ENCODE assay signal across 17 mouse cellular contexts in the genomic region with DNA sequence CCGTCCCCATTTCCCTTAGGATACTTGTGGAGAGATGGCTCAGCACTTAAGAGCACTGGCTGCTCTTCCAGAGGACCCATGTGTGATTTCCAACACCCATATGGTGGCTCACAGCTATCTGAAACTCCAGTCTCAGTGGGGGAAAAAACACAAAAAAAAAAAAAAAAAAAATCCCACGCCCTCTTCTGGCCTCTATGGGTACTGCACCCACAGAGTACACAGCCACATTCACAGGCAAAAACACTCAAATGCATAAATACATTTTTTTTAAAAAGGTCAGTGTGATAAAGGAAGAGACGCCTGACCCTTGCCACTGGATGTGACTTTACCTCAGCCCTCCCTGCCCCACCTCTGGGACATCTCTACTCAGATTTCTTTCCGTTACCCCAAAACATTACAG. TPM values are rescaled to one million over a fixed set of nuclear protein-coding genes. Genes with fewer than 3 reads are reported as not detected.
DNase-seq lines count a peak whose midpoint lies in the region; ATAC-seq and TF ChIP-seq lines count a peak whose summit lies in the region.
"Had no signal": no experiment of that assay in that cellular context is flagged by ENCODE, and none has a peak within 500 bp of the region (broad histone marks: within the 10 kb centered on the region; RNA-seq: fewer than 3 reads in every experiment).

No protein-coding gene starts in this region.

- H3K4me2 ChIP-seq in forebrain, embryonic 11.5 days (ENCODE audit: low read depth, low read length, severe bottlenecking), result no peak overlapping the region
- H3K4me2 ChIP-seq in liver, embryonic 14.5 days (ENCODE audit: low read depth), result no peak overlapping the region
- peak overlapping the region; percentile 51; the same call in 1 of the 2 replicates for H3K4me2 ChIP-seq in midbrain, embryonic 14.5 days (ENCODE audit: low read length)
- H3K4me2 ChIP-seq: heart, embryonic 11.5 days; limb, embryonic 13.5 days had no signal

- H3K4me1 ChIP-seq in forebrain, embryonic 10.5 days, result peaks cover 66% of the 10 kb centered on the region
- peaks cover 33% of the 10 kb centered on the region for H3K4me1 ChIP-seq in forebrain, embryonic 11.5 days (replicated peaks; ENCODE audit: control insufficient read depth, insufficient read depth, low read length)
- peaks cover 0 to 7% of the 10 kb centered on the region in 2 experiments; a peak in 2 of 4 replicates for H3K4me1 ChIP-seq in liver, embryonic 14.5 days (replicated peaks; ENCODE audit: control insufficient read depth in 2 of 2, insufficient read depth in 2 of 2, low read length in 1 of 2)
- H3K4me1 ChIP-seq in embryonic facial prominence, embryonic 10.5 days, result peaks cover 57% of the 10 kb centered on the region
- H3K4me1 ChIP-seq in midbrain, embryonic 14.5 days (ENCODE audit: control insufficient read depth, insufficient read depth, low read length), result peaks cover 31% of the 10 kb centered on the region

- H3K4me3 ChIP-seq in forebrain, embryonic 10.5 days, result peak overlapping the region; percentile 56
- H3K4me3 ChIP-seq in forebrain, embryonic 11.5 days (ENCODE audit: low read depth, low read length), result no peak overlapping the region
- H3K4me3 ChIP-seq in liver, embryonic 14.5 days (ENCODE audit: insufficient read depth in 1 of 2, low read depth in 2 of 2, low read length in 2 of 2), result no peak overlapping the region
- H3K4me3 ChIP-seq in embryonic facial prominence, embryonic 10.5 days, result peak overlapping the region; percentile 53; the same call in 1 of the 2 replicates
- H3K4me3 ChIP-seq in midbrain, embryonic 14.5 days (replicated peaks; ENCODE audit: low read depth, low read length), result no peak overlapping the region
- H3K4me3 ChIP-seq: limb, embryonic 13.5 days had no signal

- no peak for DNase-seq in forebrain, embryonic 10.5 days (ENCODE audit: extremely low spot score, low spot score)
- no peak for DNase-seq in forebrain, embryonic 11.5 days (ENCODE audit: low spot score)
- DNase-seq in liver, embryonic 14.5 days (ENCODE audit: low read depth in 3 of 3, low spot score in 3 of 3), result no peak
- no peak for DNase-seq in liver
- DNase-seq in embryonic facial prominence, embryonic 10.5 days (ENCODE audit: low spot score), result no peak
- no peak for DNase-seq in midbrain, embryonic 14.5 days
- no peak for DNase-seq in thymus, postnatal 10 days (ENCODE audit: low spot score in 2 of 2)
- no peak for DNase-seq in adrenal gland, postnatal 25 days
- DNase-seq: cerebellum, adult 18-20 months; kidney, postnatal 10 days; layer of hippocampus, postnatal 36 days; lung, postnatal 10 days; right cerebral cortex, postnatal 25 days had no signal

- WGBS in forebrain, embryonic 10.5 days, result 89% methylated on average over 4 of the region's 4 CpGs
- 91% methylated on average over 4 of the region's 4 CpGs for WGBS in forebrain, embryonic 11.5 days
- 70% methylated on average over 4 of the region's 4 CpGs for WGBS in liver, embryonic 14.5 days (ENCODE audit: insufficient replicate concordance)
- WGBS in embryonic facial prominence, embryonic 10.5 days, result 86% methylated on average over 4 of the region's 4 CpGs
- WGBS in midbrain, embryonic 14.5 days, result 91% methylated on average over 4 of the region's 4 CpGs

- H3K27ac ChIP-seq in forebrain, embryonic 10.5 days, result peak overlapping the region; percentile 94
- H3K27ac ChIP-seq in forebrain, embryonic 11.5 days (ENCODE audit: low read depth, low read length), result no peak overlapping the region
- no peak overlapping the region for H3K27ac ChIP-seq in liver, embryonic 14.5 days
- peak overlapping the region; percentile 61; the same call in 1 of the 2 replicates for H3K27ac ChIP-seq in embryonic facial prominence, embryonic 10.5 days (replicated peaks)
- no peak overlapping the region for H3K27ac ChIP-seq in midbrain, embryonic 14.5 days (replicated peaks; ENCODE audit: low read depth, low read length)
- H3K27ac ChIP-seq: limb, embryonic 13.5 days had no signal

- peak; percentile 53 for TF ChIP-seq CTCF in liver, embryonic 14.5 days (IDR thresholded peaks at IDR 0.05; ENCODE audit: low read depth)

- no peak overlapping the region for H3K9ac ChIP-seq in forebrain, embryonic 11.5 days (ENCODE audit: low read length)
- no peak overlapping the region for H3K9ac ChIP-seq in liver, embryonic 14.5 days (replicated peaks)
- no peak overlapping the region for H3K9ac ChIP-seq in midbrain, embryonic 14.5 days (replicated peaks; ENCODE audit: low read length)
- H3K9ac ChIP-seq: limb, embryonic 13.5 days had no signal

- H3K9me3 ChIP-seq in forebrain, embryonic 10.5 days, result no peaks in the 10 kb centered on the region
- peaks cover 5% of the 10 kb centered on the region; the same call in 1 of the 2 replicates for H3K9me3 ChIP-seq in forebrain, embryonic 11.5 days (ENCODE audit: control insufficient read depth, low read length)
- H3K9me3 ChIP-seq in liver, embryonic 14.5 days (ENCODE audit: control insufficient read depth, low read length), result no peaks in the 10 kb centered on the region
- H3K9me3 ChIP-seq in embryonic facial prominence, embryonic 10.5 days, result no peaks in the 10 kb centered on the region
- no peaks in the 10 kb centered on the region for H3K9me3 ChIP-seq in midbrain, embryonic 14.5 days (ENCODE audit: control insufficient read depth, low read length)

- H3K27me3 ChIP-seq in forebrain, embryonic 10.5 days (ENCODE audit: poor library complexity, severe bottlenecking), result peaks cover 11% of the 10 kb centered on the region; the same call in 1 of the 2 replicates
- H3K27me3 ChIP-seq in forebrain, embryonic 11.5 days (ENCODE audit: control insufficient read depth, insufficient read depth, low read length), result no peaks in the 10 kb centered on the region
- no peaks in the 10 kb centered on the region for H3K27me3 ChIP-seq in liver, embryonic 14.5 days (ENCODE audit: control insufficient read depth, insufficient read depth, low read length)
- H3K27me3 ChIP-seq in embryonic facial prominence, embryonic 10.5 days (replicated peaks; ENCODE audit: low read depth, poor library complexity, severe bottlenecking), result peaks cover 22% of the 10 kb centered on the region
- H3K27me3 ChIP-seq in midbrain, embryonic 14.5 days (ENCODE audit: control insufficient read depth, insufficient read depth, low read length), result no peaks in the 10 kb centered on the region

- peaks cover 55% of the 10 kb centered on the region for H3K36me3 ChIP-seq in forebrain, embryonic 10.5 days (replicated peaks)
- peaks cover 10% of the 10 kb centered on the region; the same call in 1 of the 2 replicates for H3K36me3 ChIP-seq in forebrain, embryonic 11.5 days (ENCODE audit: control insufficient read depth, insufficient read depth, low read length)
- H3K36me3 ChIP-seq in liver, embryonic 14.5 days (replicated peaks; ENCODE audit: control insufficient read depth, insufficient read depth, low read depth), result no peaks in the 10 kb centered on the region
- H3K36me3 ChIP-seq in embryonic facial prominence, embryonic 10.5 days (replicated peaks), result peaks cover 38% of the 10 kb centered on the region
- H3K36me3 ChIP-seq in midbrain, embryonic 14.5 days (ENCODE audit: control insufficient read depth, insufficient read depth, low read length), result no peaks in the 10 kb centered on the region
- H3K36me3 ChIP-seq: limb, embryonic 13.5 days had no signal

- TF ChIP-seq EP300 in liver, embryonic 14.5 days (IDR thresholded peaks at IDR 0.05; ENCODE audit: low read depth), result no peak

- no peak for ATAC-seq in forebrain, embryonic 11.5 days (replicated peaks; ENCODE audit: low FRiP score)
- ATAC-seq in liver, embryonic 14.5 days (ENCODE audit: insufficient read depth), result no peak
- ATAC-seq in midbrain, embryonic 14.5 days (ENCODE audit: low FRiP score, low TSS enrichment), result no peak

RNA-seq across cellular contexts. Expression of gene Mfng, which starts 4.2 kb away (rescaled TPM):
- 71.1 and 83.6 TPM in 2 replicates for polyA plus RNA-seq in forebrain, embryonic 10.5 days (2016; fragmentation: Nextera tagmentation; extraction: Ambion mirVana)
- 108 and 113 TPM in 2 replicates for polyA plus RNA-seq in forebrain, embryonic 11.5 days (2014; fragmentation: Nextera tagmentation; extraction: Ambion mirVana)
- polyA plus RNA-seq in liver, embryonic 14.5 days (2012; rRNA removed), result 3.4 and 3.7 TPM in 2 replicates
- 2.9 and 3.6 TPM in 2 replicates for polyA plus RNA-seq in liver, embryonic 14.5 days (2014; fragmentation: Nextera tagmentation; extraction: Ambion mirVana)
- polyA plus RNA-seq in embryonic facial prominence, embryonic 10.5 days (2016; fragmentation: Nextera tagmentation; extraction: Ambion mirVana), result 36.4 and 39.0 TPM in 2 replicates
- polyA plus RNA-seq in midbrain, embryonic 14.5 days (2014; fragmentation: Nextera tagmentation; extraction: Ambion mirVana), result 16.7 and 28.0 TPM in 2 replicates
- 11.9 and 14.5 TPM in 2 replicates for total RNA-seq in adrenal gland, postnatal 25 days (2021)

RNA-seq across cellular contexts. Expression of gene Card10, which starts 33.8 kb away (rescaled TPM):
- polyA plus RNA-seq in forebrain, embryonic 10.5 days (2016; fragmentation: Nextera tagmentation; extraction: Ambion mirVana), result 2.4 and 2.6 TPM in 2 replicates
- polyA plus RNA-seq in forebrain, embryonic 11.5 days (2014; fragmentation: Nextera tagmentation; extraction: Ambion mirVana), result 2.3 and 2.7 TPM in 2 replicates
- polyA plus RNA-seq in liver, embryonic 14.5 days (2012; rRNA removed), result 2.2 and 2.5 TPM in 2 replicates
- 1.1 and 1.3 TPM in 2 replicates for polyA plus RNA-seq in liver, embryonic 14.5 days (2014; fragmentation: Nextera tagmentation; extraction: Ambion mirVana)
- polyA plus RNA-seq in embryonic facial prominence, embryonic 10.5 days (2016; fragmentation: Nextera tagmentation; extraction: Ambion mirVana), result 3.3 and 4.3 TPM in 2 replicates
- polyA plus RNA-seq in midbrain, embryonic 14.5 days (2014; fragmentation: Nextera tagmentation; extraction: Ambion mirVana), result 1.3 and 1.6 TPM in 2 replicates
- total RNA-seq in adrenal gland, postnatal 25 days (2021), result 6.5 and 7.0 TPM in 2 replicates

RNA-seq across cellular contexts. Expression of gene Elfn2, which starts 50.5 kb away (rescaled TPM):
- 0.05 and 0.15 TPM in 2 replicates for polyA plus RNA-seq in forebrain, embryonic 10.5 days (2016; fragmentation: Nextera tagmentation; extraction: Ambion mirVana)
- polyA plus RNA-seq in forebrain, embryonic 11.5 days (2014; fragmentation: Nextera tagmentation; extraction: Ambion mirVana), result 0.08 and 0.20 TPM in 2 replicates
- not detected in 2 replicates for polyA plus RNA-seq in liver, embryonic 14.5 days (2012; rRNA removed)
- polyA plus RNA-seq in liver, embryonic 14.5 days (2014; fragmentation: Nextera tagmentation; extraction: Ambion mirVana), result 0.04 TPM in 1 of 2 replicates, not detected in the other
- polyA plus RNA-seq in embryonic facial prominence, embryonic 10.5 days (2016; fragmentation: Nextera tagmentation; extraction: Ambion mirVana), result 0.05 and 0.16 TPM in 2 replicates
- polyA plus RNA-seq in midbrain, embryonic 14.5 days (2014; fragmentation: Nextera tagmentation; extraction: Ambion mirVana), result 4.0 and 8.1 TPM in 2 replicates
- 2.4 and 7.8 TPM in 2 replicates for total RNA-seq in adrenal gland, postnatal 25 days (2021)
- total RNA-seq: monocyte, adult 5-6 weeks had no signal
- polyA plus RNA-seq: heart, embryonic 11.5 days; stomach, embryonic 14.5 days had no signal

Comparison
In these comparisons a context has a peak if more than half of its experiments do, and no peak if none do; other contexts are left out.
1. H3K27ac ChIP-seq: peak in forebrain, embryonic 10.5 days (single experiment) and embryonic facial prominence, embryonic 10.5 days (single experiment); none in forebrain, embryonic 11.5 days (single experiment), liver, embryonic 14.5 days (single experiment) and midbrain, embryonic 14.5 days (single experiment).
2. H3K4me3 ChIP-seq: peak in forebrain, embryonic 10.5 days (single experiment) and embryonic facial prominence, embryonic 10.5 days (single experiment); none in forebrain, embryonic 11.5 days (single experiment), liver, embryonic 14.5 days (0 of 2) and midbrain, embryonic 14.5 days (single experiment).